Mouse (Mus musculus) myocyte (in vitro differentiated cells): ENCODE data around the gene Gabrg3.

Source experiments
- CEBPB ChIP-seq: IDR thresholded peaks from 2 replicates; pipeline ENCODE4 v1.6.1; 2011; ENCODE audit warnings: mild to moderate bottlenecking, moderate library complexity; ENCODE audit not compliant: poor library complexity, insufficient read depth, severe bottlenecking
- E2F4 ChIP-seq: IDR thresholded peaks from one replicate; pipeline ENCODE4 v1.6.1; 2011; ENCODE audit warnings: mild to moderate bottlenecking, control low read depth, moderate library complexity; ENCODE audit not compliant: insufficient read depth
- MAX ChIP-seq: IDR thresholded peaks from one replicate; pipeline ENCODE4 v1.6.1; 2011; ENCODE audit warnings: low read depth, mild to moderate bottlenecking, control low read depth
- MYOD1 ChIP-seq, 3 experiments: IDR thresholded peaks; one replicate each; pipeline ENCODE4 v1.6.1; 2011; ENCODE audit warnings: control low read depth in 2 of 3, low read depth in 2 of 3, mild to moderate bottlenecking in 2 of 3, moderate library complexity in 1 of 3; ENCODE audit not compliant: insufficient read length in 2 of 3, control insufficient read depth in 1 of 3
- POLR2A ChIP-seq: IDR thresholded peaks from one replicate; pipeline ENCODE4 v1.6.1; 2011; ENCODE audit warnings: low read depth, mild to moderate bottlenecking, control low read depth, moderate library complexity; ENCODE audit not compliant: insufficient read length
- POLR2AphosphoS2 ChIP-seq: IDR thresholded peaks from one replicate; pipeline ENCODE4 v1.6.1; 2011; ENCODE audit warnings: low read depth, control low read depth; ENCODE audit not compliant: insufficient read length
- SRF ChIP-seq: IDR thresholded peaks from one replicate; pipeline ENCODE4 v1.6.1; 2011; ENCODE audit warnings: low read depth; ENCODE audit not compliant: control insufficient read depth, insufficient read length
- TCF12 ChIP-seq: IDR thresholded peaks from one replicate; pipeline ENCODE4 v1.6.1; 2011; ENCODE audit warnings: mild to moderate bottlenecking, control low read depth; ENCODE audit not compliant: poor library complexity, insufficient read depth, severe bottlenecking
- USF1 ChIP-seq: IDR thresholded peaks from one replicate; pipeline ENCODE4 v1.6.1; 2011; ENCODE audit warnings: low read depth, mild to moderate bottlenecking, control low read depth, moderate library complexity

GRCm38 (mm10) chr7:57132471-57132870 is 254.5 kb downstream of the Gabrg3 start:
- TF ChIP-seq MAX (no peak), POLR2A (no peak), USF1 (no peak), CEBPB (no peak), POLR2AphosphoS2 (no peak), MYOD1 (IDR thresholded peaks at IDR 0.05; ENCODE audit: control insufficient read depth in 1 of 3, insufficient read length in 2 of 3, low read depth in 2 of 3) (no peak), SRF (no peak), E2F4 (no peak), TCF12 (no peak)
